Mouse (Mus musculus) forebrain, embryonic 16.5 days (tissue): Measurements from ENCODE around the gene Ddit4l. TPM values are rescaled to one million over a fixed set of nuclear protein-coding genes. Genes with fewer than 3 reads are reported as not detected.
A peak's percentile ranks its signal among the peaks of the same experiment; 100 is the strongest.
"Not testable (repeated sequence)": the region's sequence is repeated elsewhere in the genome, so short reads cannot be mapped to it uniquely, and the experiment has no call there.

Experiments
- ATAC-seq: fragments of 200-750 bp; cut with Nextera tagmentation; 2 replicates; pipeline ENCODE4 v1.8.0; 2017; ENCODE audit warnings: mild to moderate bottlenecking, moderate library complexity
- H3K27ac ChIP-seq: fragments of 300-500 bp; sonication (generic); 2 replicates; pipeline ENCODE4 v1.5.1; 2014; ENCODE audit warnings: low read length, control low read depth
- H3K27me3 ChIP-seq: fragments of 300-500 bp; sonication (generic); replicated peaks from 2 replicates; pipeline ENCODE4 v1.6.1; 2014; ENCODE audit warnings: low read length; ENCODE audit not compliant: control insufficient read depth, insufficient read depth
- H3K36me3 ChIP-seq: fragments of 300-500 bp; sonication (generic); 2 replicates; pipeline ENCODE4 v1.6.1; 2014; ENCODE audit not compliant: control insufficient read depth, insufficient read depth
- H3K4me1 ChIP-seq: fragments of 300-500 bp; sonication (generic); replicated peaks from 2 replicates; pipeline ENCODE4 v1.6.1; 2014; ENCODE audit warnings: low read length; ENCODE audit not compliant: control insufficient read depth, insufficient read depth
- H3K4me2 ChIP-seq: fragments of 300-500 bp; sonication (generic); 2 replicates; pipeline ENCODE4 v1.6.1; 2014; ENCODE audit warnings: mild to moderate bottlenecking, low read length, control low read depth
- H3K4me3 ChIP-seq: fragments of 300-500 bp; sonication (generic); replicated peaks from 2 replicates; pipeline ENCODE4 v1.5.1; 2014; ENCODE audit warnings: mild to moderate bottlenecking, low read length, control low read depth
- H3K9ac ChIP-seq: fragments of 300-500 bp; sonication (generic); replicated peaks from 2 replicates; pipeline ENCODE4 v1.6.1; 2014; ENCODE audit warnings: low read depth, low read length, control low read depth
- H3K9me3 ChIP-seq: fragments of 300-500 bp; sonication (generic); 2 replicates; pipeline ENCODE4 v1.6.1; 2016; ENCODE audit warnings: low read length; ENCODE audit not compliant: control insufficient read depth
- WGBS: fragments of 180-500 bp; shearing (Covaris S2); extraction: QIAGEN DNeasy Blood & Tissue Kit; methylation state at CpG from one replicate; pipeline ENCODE4 v1.1.7; 2014; 5-methylcytosine and 5-hydroxymethylcytosine counted together
- microRNA-seq: library from miRNA; unstranded; fragments of <30 nt; microRNA quantifications from one replicate; pipeline ENCODE4, GENCODE M21; 2017
- polyA plus RNA-seq: library from polyadenylated mRNA; unstranded; fragments of >200 nt; fragmentation: Nextera tagmentation; extraction: Ambion mirVana; gene quantifications from 2 replicates; pipeline ENCODE4 v1.2.1, GENCODE M21; 2015

Ddit4l gene
- polyA plus RNA-seq, 1 experiment from 2014 or later = 6.1 TPM

GRCm38 (mm10) chr3:137642568-137642967 lies 21.2 kb downstream of the Ddit4l start:
- Histone ChIP-seq H3K4me1 (peaks cover 5% of the 10 kb centered on the region), H3K27me3 (no peaks in the 10 kb centered on the region), H3K9ac (no peak overlapping the region), H3K9me3 (no peaks in the 10 kb centered on the region), H3K27ac (no peak overlapping the region), H3K4me2 (no peak overlapping the region), H3K4me3 (no peak overlapping the region), H3K36me3 (no peaks in the 10 kb centered on the region)
- 58% methylated on average over 3 of the region's 3 CpGs for WGBS
- no peak for ATAC-seq

- Histone ChIP-seq H3K9me3 (no peaks in the 10 kb centered on the region), H3K4me3 (no peak overlapping the region), H3K4me2 (no peak overlapping the region), H3K27me3 (no peaks in the 10 kb centered on the region), H3K4me1 (peaks cover 9% of the 10 kb centered on the region), H3K9ac (no peak overlapping the region), H3K36me3 (no peaks in the 10 kb centered on the region), H3K27ac (no peak overlapping the region)
- 95% methylated on average over 3 of the region's 3 CpGs for WGBS
- no peak for ATAC-seq
Measured at GRCm38 (mm10) chr3:137644081-137644480, 22.7 kb downstream of the Ddit4l start.

GRCm38 (mm10) chr3:137644947-137645346 lies 23.5 kb downstream of the Ddit4l start:
- Histone ChIP-seq H3K36me3 (no peaks in the 10 kb centered on the region), H3K4me2 (no peak overlapping the region), H3K27ac (no peak overlapping the region), H3K4me3 (no peak overlapping the region), H3K9me3 (no peaks in the 10 kb centered on the region), H3K27me3 (no peaks in the 10 kb centered on the region), H3K9ac (no peak overlapping the region), H3K4me1 (peaks cover 11% of the 10 kb centered on the region)
- no peak for ATAC-seq
- WGBS = 68% methylated on average over 6 of the region's 6 CpGs

GRCm38 (mm10) chr3:137647427-137648100 lies 26.2 kb downstream of the Ddit4l start:
- Histone ChIP-seq H3K9ac (no peak overlapping the region), H3K27ac (peak overlapping the region; percentile 22; the same call in 1 of the 2 replicates)
- 58% methylated on average over 12 of the region's 12 CpGs for WGBS

GRCm38 (mm10) chr3:137649112-137649511 lies 27.7 kb downstream of the Ddit4l start:
- no peak overlapping the region for H3K4me3 ChIP-seq
- H3K27ac ChIP-seq = no peak overlapping the region
- peak; percentile 53 for ATAC-seq
- WGBS = 11% methylated on average over 5 of the region's 5 CpGs
- H3K9me3 ChIP-seq = no peaks in the 10 kb centered on the region
- no peak overlapping the region for H3K4me2 ChIP-seq
- no peaks in the 10 kb centered on the region for H3K36me3 ChIP-seq
- H3K9ac ChIP-seq = no peak overlapping the region
- H3K4me1 ChIP-seq = peaks cover 6% of the 10 kb centered on the region; the same call in 1 of the 2 replicates
- H3K27me3 ChIP-seq = no peaks in the 10 kb centered on the region

More at GRCm38 (mm10) chr3:137647427-137648100, 26.2 kb downstream of the Ddit4l start:
- Histone ChIP-seq H3K4me3 (no peak overlapping the region), H3K27me3 (no peaks in the 10 kb centered on the region), H3K4me2 (no peak overlapping the region), H3K9me3 (no peaks in the 10 kb centered on the region), H3K36me3 (no peaks in the 10 kb centered on the region), H3K4me1 (peaks cover 6% of the 10 kb centered on the region; the same call in 1 of the 2 replicates)
- peak; percentile 87 for ATAC-seq

GRCm38 (mm10) chr3:137652853-137653252 lies 31.4 kb downstream of the Ddit4l start:
- no peak overlapping the region for H3K4me3 ChIP-seq
- H3K4me1 ChIP-seq = peaks cover 3% of the 10 kb centered on the region; the same call in 1 of the 2 replicates
- no peak overlapping the region for H3K27ac ChIP-seq
- no peak for ATAC-seq
- no peak overlapping the region for H3K9ac ChIP-seq
- WGBS = 88% methylated on average over 2 of the region's 2 CpGs
- no peaks in the 10 kb centered on the region for H3K27me3 ChIP-seq
- H3K4me2 ChIP-seq = no peak overlapping the region
- H3K36me3 ChIP-seq = no peaks in the 10 kb centered on the region
- H3K9me3 ChIP-seq = no peaks in the 10 kb centered on the region

- no CpG with 5 or more reads among the region's 3 CpGs for WGBS
- H3K9me3 ChIP-seq, H3K27ac ChIP-seq: not testable (repeated sequence)
Measured at GRCm38 (mm10) chr3:137671224-137671623, 49.8 kb downstream of the Ddit4l start, which contains the start of gene Gm21962. TSS of gene Gm21962 (plus strand) at chr3:137671524.

More at GRCm38 (mm10) chr3:137671224-137671623, 49.8 kb downstream of the Ddit4l start, which contains the start of gene Gm21962:
- not testable (repeated sequence) for ATAC-seq, H3K4me2 ChIP-seq, H3K4me3 ChIP-seq, H3K4me1 ChIP-seq, H3K27me3 ChIP-seq, H3K9ac ChIP-seq, H3K36me3 ChIP-seq

Small RNA genes within 50 kb of the gene (microRNA-seq; reads per million reads assigned to microRNA genes)
- gene Gm22468 = not detected

Other genes starting within 250 kb of the Ddit4l start
- gene Gm21962, start 49.9 kb downstream of the Ddit4l start, polyA plus RNA-seq = not detected in 2 replicates
- gene H2afz, start 242.9 kb downstream of the Ddit4l start, polyA plus RNA-seq = 1,163 and 1,308 TPM in 2 replicates
- 7.8 and 12.2 TPM in 2 replicates for gene Dnajb14, start 246.1 kb downstream of the Ddit4l start, polyA plus RNA-seq